Mouse (Mus musculus): ENCODE results near the gene Gpt2. TPM values are rescaled to one million over a fixed set of nuclear protein-coding genes. Genes with fewer than 3 reads are reported as not detected.

The Gpt2 gene
- polyA plus RNA-seq, 1 experiment from 2014 or later, result 33.3 TPM

- no peak for DNase-seq (ENCODE audit: low spot score)
- Histone ChIP-seq H3K9ac (ENCODE audit: low read depth, low read length) (peak overlapping the region; percentile 83), H3K27ac (replicated peaks; ENCODE audit: low read depth, low read length) (0 out of 2 replicates have a peak overlapping the region, but pooled peaks have one; percentile 21), H3K4me1 (ENCODE audit: control insufficient read depth, insufficient read depth, low read length) (0 out of 2 replicates have a peak, but pooled peaks cover 10% of the 10 kb centered on the region), H3K9me3 (ENCODE audit: control insufficient read depth, low read length) (no peaks in the 10 kb centered on the region), H3K4me3 (ENCODE audit: low read depth, low read length) (peak overlapping the region; percentile 88), H3K36me3 (ENCODE audit: control insufficient read depth, insufficient read depth, low read length) (0 out of 2 replicates have a peak, but pooled peaks cover 6% of the 10 kb centered on the region), H3K4me2 (ENCODE audit: low read depth, low read length) (peak overlapping the region; percentile 92), H3K27me3 (replicated peaks; ENCODE audit: control insufficient read depth, insufficient read depth, low read length) (no peaks in the 10 kb centered on the region)
- 6% methylated on average over 38 of the region's 49 CpGs for WGBS
- ATAC-seq (ENCODE audit: low read depth), result peak; percentile 13
Observed at GRCm38 (mm10) chr8:85492940-85493931, 860 bp downstream of the Gpt2 start.

DNA sequence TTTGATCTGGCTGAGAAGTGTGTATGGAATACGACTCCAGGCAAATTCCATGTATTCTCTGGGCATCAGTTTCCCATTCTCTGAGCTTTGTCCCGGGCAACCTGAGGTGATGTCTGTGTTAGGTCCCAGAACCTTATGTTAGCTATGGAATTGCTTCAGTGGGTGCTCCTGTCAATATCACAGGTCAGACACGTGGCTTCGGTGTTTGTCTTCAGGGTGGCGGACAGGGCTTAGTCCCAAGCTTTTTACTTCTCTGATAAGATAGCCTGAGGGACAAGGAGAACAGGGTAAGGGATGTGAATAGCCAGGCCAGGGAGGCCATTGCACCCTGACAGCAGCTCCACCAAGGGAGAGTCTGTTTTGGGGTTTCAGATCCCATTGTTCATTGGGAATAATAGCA is 3.7 kb downstream of the Gpt2 start:
- Histone ChIP-seq H3K27me3 (replicated peaks; ENCODE audit: control insufficient read depth, insufficient read depth, low read length) (no peaks in the 10 kb centered on the region), H3K27ac (replicated peaks; ENCODE audit: low read depth, low read length) (no peak overlapping the region), H3K4me2 (ENCODE audit: low read depth, low read length) (no peak overlapping the region), H3K4me1 (ENCODE audit: control insufficient read depth, insufficient read depth, low read length) (0 out of 2 replicates have a peak, but pooled peaks cover 10% of the 10 kb centered on the region), H3K9ac (ENCODE audit: low read depth, low read length) (no peak overlapping the region), H3K9me3 (ENCODE audit: control insufficient read depth, low read length) (no peaks in the 10 kb centered on the region), H3K36me3 (ENCODE audit: control insufficient read depth, insufficient read depth, low read length) (0 out of 2 replicates have a peak, but pooled peaks cover 6% of the 10 kb centered on the region), H3K4me3 (ENCODE audit: low read depth, low read length) (no peak overlapping the region)
- 65% methylated on average over 5 of the region's 5 CpGs for WGBS
- no peak for ATAC-seq (ENCODE audit: low read depth)
- no peak for DNase-seq (ENCODE audit: low spot score)

DNA sequence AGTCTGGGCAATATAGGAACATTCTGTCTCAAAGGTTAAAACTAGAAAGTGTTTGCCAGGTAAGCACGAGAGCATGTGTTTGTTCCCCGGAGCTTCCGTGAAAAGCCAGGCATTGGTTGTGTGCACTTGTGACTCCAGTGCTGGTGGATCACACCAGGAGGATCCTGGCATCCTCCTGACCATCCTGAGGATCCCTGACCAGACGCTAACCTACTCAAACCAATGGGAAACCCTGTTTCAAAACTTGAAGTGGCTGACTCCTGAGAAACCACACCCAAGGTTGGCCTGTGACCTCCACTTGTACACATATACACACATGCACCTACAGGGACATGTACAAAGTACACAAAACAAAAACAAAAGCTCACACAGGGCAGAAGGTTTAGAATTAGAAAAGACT is 4.4 kb downstream of the Gpt2 start:
- no peak for ATAC-seq (ENCODE audit: low read depth)

DNA sequence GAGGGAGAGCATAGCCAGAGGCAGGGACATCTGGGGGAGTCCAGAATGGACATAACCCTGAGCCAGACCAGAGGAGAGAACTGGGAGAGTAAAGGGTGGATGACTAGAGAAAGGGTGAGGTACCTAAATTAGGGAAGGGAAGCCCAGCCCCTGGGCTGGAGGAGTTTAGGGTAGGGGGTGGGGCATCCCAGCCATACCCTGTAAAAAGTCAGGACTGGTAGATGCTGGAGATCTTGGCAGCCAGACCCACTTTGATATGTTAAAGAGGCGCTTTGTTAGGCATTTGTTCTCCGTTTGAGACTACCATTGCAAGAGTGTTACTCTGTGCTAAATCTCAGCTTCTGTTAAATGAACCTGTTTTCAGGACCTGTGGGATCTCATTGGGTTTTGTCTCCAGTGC is 6.2 kb downstream of the Gpt2 start:
- Histone ChIP-seq H3K9me3 (ENCODE audit: control insufficient read depth, low read length) (no peaks in the 10 kb centered on the region), H3K4me3 (ENCODE audit: low read depth, low read length) (no peak overlapping the region), H3K9ac (ENCODE audit: low read depth, low read length) (no peak overlapping the region), H3K27me3 (replicated peaks; ENCODE audit: control insufficient read depth, insufficient read depth, low read length) (no peaks in the 10 kb centered on the region), H3K4me1 (ENCODE audit: control insufficient read depth, insufficient read depth, low read length) (0 out of 2 replicates have a peak, but pooled peaks cover 10% of the 10 kb centered on the region), H3K4me2 (ENCODE audit: low read depth, low read length) (no peak overlapping the region), H3K36me3 (ENCODE audit: control insufficient read depth, insufficient read depth, low read length) (0 out of 2 replicates have a peak, but pooled peaks cover 6% of the 10 kb centered on the region), H3K27ac (replicated peaks; ENCODE audit: low read depth, low read length) (no peak overlapping the region)
- 30% methylated on average over 2 of the region's 2 CpGs for WGBS
- DNase-seq (ENCODE audit: low spot score), result no peak
- no peak for ATAC-seq (ENCODE audit: low read depth)

More for the DNA sequence above, 4.4 kb downstream of the Gpt2 start:
- WGBS, result 91% methylated on average over 4 of the region's 4 CpGs
- no peak overlapping the region for H3K9ac ChIP-seq (ENCODE audit: low read depth, low read length)
- 0 out of 2 replicates have a peak, but pooled peaks cover 10% of the 10 kb centered on the region for H3K4me1 ChIP-seq (ENCODE audit: control insufficient read depth, insufficient read depth, low read length)
- no peak overlapping the region for H3K4me2 ChIP-seq (ENCODE audit: low read depth, low read length)
- H3K27ac ChIP-seq (replicated peaks; ENCODE audit: low read depth, low read length), result no peak overlapping the region
- no peak for DNase-seq (ENCODE audit: low spot score)
- 0 out of 2 replicates have a peak, but pooled peaks cover 6% of the 10 kb centered on the region for H3K36me3 ChIP-seq (ENCODE audit: control insufficient read depth, insufficient read depth, low read length)
- H3K27me3 ChIP-seq (replicated peaks; ENCODE audit: control insufficient read depth, insufficient read depth, low read length), result no peaks in the 10 kb centered on the region
- no peak overlapping the region for H3K4me3 ChIP-seq (ENCODE audit: low read depth, low read length)
- H3K9me3 ChIP-seq (ENCODE audit: control insufficient read depth, low read length), result no peaks in the 10 kb centered on the region

DNA sequence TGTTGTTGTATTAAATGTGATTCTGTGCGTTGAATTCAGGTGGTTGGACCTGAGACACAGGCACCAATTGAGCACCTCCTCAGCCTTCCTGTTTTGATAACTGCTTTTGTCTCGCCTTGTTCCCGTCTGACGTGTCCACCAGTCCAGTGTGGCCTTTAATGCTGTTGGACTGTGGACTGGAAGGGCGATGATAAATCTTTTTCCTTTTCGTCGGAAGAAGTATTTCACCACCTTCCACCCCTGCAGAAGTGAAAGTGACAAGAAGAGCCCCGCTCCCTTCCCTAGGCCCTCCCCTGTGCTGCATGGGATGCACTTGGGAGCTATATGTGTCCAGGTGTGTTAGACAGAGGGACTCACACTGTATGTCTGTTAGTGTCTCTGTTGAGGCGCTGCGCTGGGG is 8.1 kb downstream of the Gpt2 start:
- no peaks in the 10 kb centered on the region for H3K4me1 ChIP-seq (ENCODE audit: control insufficient read depth, insufficient read depth, low read length)

GRCm38 (mm10) chr8:85500955-85501685 is 8.7 kb downstream of the Gpt2 start:
- H3K27me3 ChIP-seq (replicated peaks; ENCODE audit: control insufficient read depth, insufficient read depth, low read length), result no peaks in the 10 kb centered on the region
- H3K9ac ChIP-seq (ENCODE audit: low read depth, low read length), result no peak overlapping the region
- H3K9me3 ChIP-seq (ENCODE audit: control insufficient read depth, low read length), result no peaks in the 10 kb centered on the region
- H3K4me1 ChIP-seq (ENCODE audit: control insufficient read depth, insufficient read depth, low read length), result no peaks in the 10 kb centered on the region
- H3K36me3 ChIP-seq (ENCODE audit: control insufficient read depth, insufficient read depth, low read length), result peaks cover 12% of the 10 kb centered on the region; the same call in 1 of the 2 replicates
- 72% methylated on average over 11 of the region's 11 CpGs for WGBS
- DNase-seq (ENCODE audit: low spot score), result peak; percentile 47
- H3K27ac ChIP-seq (replicated peaks; ENCODE audit: low read depth, low read length), result no peak overlapping the region; the same call in 1 of the 2 replicates
- H3K4me3 ChIP-seq (ENCODE audit: low read depth, low read length), result no peak overlapping the region
- ATAC-seq (ENCODE audit: low read depth), result no peak
- no peak overlapping the region for H3K4me2 ChIP-seq (ENCODE audit: low read depth, low read length)

More for the DNA sequence above, 8.1 kb downstream of the Gpt2 start:
- H3K4me2 ChIP-seq (ENCODE audit: low read depth, low read length), result no peak overlapping the region
- no peak for ATAC-seq (ENCODE audit: low read depth)
- H3K9me3 ChIP-seq (ENCODE audit: control insufficient read depth, low read length), result no peaks in the 10 kb centered on the region
- no peak overlapping the region for H3K4me3 ChIP-seq (ENCODE audit: low read depth, low read length)
- 90% methylated on average over 10 of the region's 10 CpGs for WGBS
- H3K36me3 ChIP-seq (ENCODE audit: control insufficient read depth, insufficient read depth, low read length), result 0 out of 2 replicates have a peak, but pooled peaks cover 6% of the 10 kb centered on the region
- H3K27me3 ChIP-seq (replicated peaks; ENCODE audit: control insufficient read depth, insufficient read depth, low read length), result no peaks in the 10 kb centered on the region
- no peak for DNase-seq (ENCODE audit: low spot score)
- no peak overlapping the region for H3K9ac ChIP-seq (ENCODE audit: low read depth, low read length)
- no peak overlapping the region for H3K27ac ChIP-seq (replicated peaks; ENCODE audit: low read depth, low read length)

DNA sequence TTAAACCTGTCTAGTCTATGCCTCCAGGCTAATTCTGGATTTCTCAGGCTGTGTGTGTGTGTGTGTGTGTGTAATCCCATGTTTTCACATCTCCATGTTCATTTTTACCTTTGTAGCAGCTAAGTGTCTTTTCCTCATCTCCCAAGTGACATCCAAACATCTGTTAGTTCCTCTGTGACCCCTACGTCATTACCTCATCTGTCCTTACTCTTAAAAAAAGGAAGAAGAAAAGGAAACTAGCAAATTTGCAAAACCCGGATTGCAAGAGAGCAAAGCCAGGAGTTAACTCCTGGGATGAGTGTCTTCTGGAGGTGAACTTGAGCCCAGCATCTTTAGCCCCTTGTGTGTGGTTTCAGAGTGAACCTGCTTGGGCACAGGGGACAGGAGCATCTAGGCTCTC is 10.0 kb downstream of the Gpt2 start:
- peaks cover 18% of the 10 kb centered on the region; the same call in 1 of the 2 replicates for H3K36me3 ChIP-seq (ENCODE audit: control insufficient read depth, insufficient read depth, low read length)
- H3K4me1 ChIP-seq (ENCODE audit: control insufficient read depth, insufficient read depth, low read length), result no peaks in the 10 kb centered on the region
- H3K27ac ChIP-seq (replicated peaks; ENCODE audit: low read depth, low read length), result no peak overlapping the region
- no peak overlapping the region for H3K4me2 ChIP-seq (ENCODE audit: low read depth, low read length)
- ATAC-seq (ENCODE audit: low read depth), result no peak
- no peak for DNase-seq (ENCODE audit: low spot score)
- WGBS, result 55% methylated on average over 2 of the region's 2 CpGs
- no peak overlapping the region for H3K4me3 ChIP-seq (ENCODE audit: low read depth, low read length)
- no peaks in the 10 kb centered on the region for H3K27me3 ChIP-seq (replicated peaks; ENCODE audit: control insufficient read depth, insufficient read depth, low read length)
- H3K9ac ChIP-seq (ENCODE audit: low read depth, low read length), result no peak overlapping the region
- no peaks in the 10 kb centered on the region for H3K9me3 ChIP-seq (ENCODE audit: control insufficient read depth, low read length)

GRCm38 (mm10) chr8:85503065-85503464 is 10.7 kb downstream of the Gpt2 start:
- Histone ChIP-seq H3K4me1 (ENCODE audit: control insufficient read depth, insufficient read depth, low read length) (no peaks in the 10 kb centered on the region), H3K27ac (replicated peaks; ENCODE audit: low read depth, low read length) (no peak overlapping the region), H3K36me3 (ENCODE audit: control insufficient read depth, insufficient read depth, low read length) (peaks cover 20% of the 10 kb centered on the region; the same call in 1 of the 2 replicates), H3K9me3 (ENCODE audit: control insufficient read depth, low read length) (no peaks in the 10 kb centered on the region), H3K9ac (ENCODE audit: low read depth, low read length) (no peak overlapping the region), H3K4me2 (ENCODE audit: low read depth, low read length) (no peak overlapping the region), H3K27me3 (replicated peaks; ENCODE audit: control insufficient read depth, insufficient read depth, low read length) (no peaks in the 10 kb centered on the region), H3K4me3 (ENCODE audit: low read depth, low read length) (no peak overlapping the region)
- 53% methylated on average over 3 of the region's 3 CpGs for WGBS
- peak; percentile 82 for ATAC-seq (ENCODE audit: low read depth)
- DNase-seq (ENCODE audit: low spot score), result peak; percentile 58

Measured in embryonic facial prominence, embryonic 14.5 days (tissue).